Mouse (Mus musculus): ENCODE data around the gene Psmd3. TPM values are rescaled to one million over a fixed set of nuclear protein-coding genes. Genes with fewer than 3 reads are reported as not detected.
"Not testable (repeated sequence)": the region's sequence is repeated elsewhere in the genome, so short reads cannot be mapped to it uniquely, and the experiment has no call there.

Psmd3 gene
- polyA plus RNA-seq, 1 experiment from 2014 or later = 149 TPM

DNA sequence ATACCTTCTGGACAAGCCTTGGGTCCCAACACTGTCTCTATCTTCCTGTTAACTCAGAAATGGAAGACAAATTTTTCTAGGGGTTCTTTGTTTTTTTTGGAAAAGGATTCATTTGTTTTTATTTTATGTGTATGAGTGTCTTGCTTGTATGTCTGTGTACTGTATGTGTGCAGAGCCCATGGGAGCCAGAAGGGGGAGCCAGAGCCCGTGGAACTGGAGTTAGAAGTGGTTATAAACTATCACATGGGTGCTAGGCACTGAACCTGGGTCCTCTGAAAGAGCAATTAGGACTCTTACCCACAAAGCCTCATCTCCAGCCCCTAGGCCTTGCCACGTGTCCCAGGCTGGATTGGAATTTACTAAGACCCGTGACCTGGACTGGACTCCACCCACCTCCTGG, 51.7 kb downstream of the Psmd3 start:
- no peak for DNase-seq (ENCODE audit: low spot score)
- Histone ChIP-seq H3K4me1 (replicated peaks; ENCODE audit: control insufficient read depth, insufficient read depth, low read length) (no peaks in the 10 kb centered on the region; the same call in 1 of the 2 replicates), H3K4me3 (ENCODE audit: low read depth, low read length) (no peak overlapping the region), H3K9ac (ENCODE audit: low read length) (no peak overlapping the region), H3K27ac (ENCODE audit: low read depth) (no peak overlapping the region), H3K36me3 (ENCODE audit: control insufficient read depth, insufficient read depth, low read length) (no peaks in the 10 kb centered on the region), H3K27me3 (replicated peaks; ENCODE audit: control insufficient read depth, insufficient read depth, low read length) (no peaks in the 10 kb centered on the region), H3K4me2 (ENCODE audit: low read length) (no peak overlapping the region), H3K9me3 (ENCODE audit: control insufficient read depth, low read length) (0 out of 2 replicates have a peak, but pooled peaks cover 3% of the 10 kb centered on the region)
- WGBS = 77% methylated on average over 3 of the region's 3 CpGs
- ATAC-seq (replicated peaks; ENCODE audit: low FRiP score, low TSS enrichment, low read depth) = no peak

DNA sequence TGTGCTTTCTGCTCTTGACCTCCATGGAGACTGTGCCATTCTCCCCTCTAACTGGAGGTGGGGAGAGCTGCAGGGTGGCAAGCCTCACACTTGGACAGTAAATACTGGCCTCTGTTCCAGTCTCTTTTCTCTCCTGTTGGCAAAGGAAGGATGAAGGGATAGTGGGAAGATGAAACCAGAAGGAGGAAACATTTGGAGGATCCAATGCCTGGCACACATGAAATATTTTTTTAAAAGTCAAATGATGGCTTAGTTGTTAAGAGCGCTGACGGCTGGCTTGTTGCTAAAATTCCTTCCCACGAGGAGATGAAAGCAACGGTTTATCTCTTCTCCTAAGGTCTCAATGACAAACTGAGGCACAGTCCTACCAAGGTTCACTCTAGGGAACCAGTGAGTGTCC, 52.8 kb downstream of the Psmd3 start:
- H3K4me2 ChIP-seq (ENCODE audit: low read length) = no peak overlapping the region
- WGBS = 93% methylated on average over 4 of the region's 4 CpGs
- 0 out of 2 replicates have a peak, but pooled peaks cover 3% of the 10 kb centered on the region for H3K9me3 ChIP-seq (ENCODE audit: control insufficient read depth, low read length)
- no peak overlapping the region for H3K27ac ChIP-seq (ENCODE audit: low read depth)
- no peak for DNase-seq (ENCODE audit: low spot score)
- no peak overlapping the region for H3K4me3 ChIP-seq (ENCODE audit: low read depth, low read length)
- H3K27me3 ChIP-seq (replicated peaks; ENCODE audit: control insufficient read depth, insufficient read depth, low read length) = no peaks in the 10 kb centered on the region
- ATAC-seq (replicated peaks; ENCODE audit: low FRiP score, low TSS enrichment, low read depth) = no peak
- H3K9ac ChIP-seq (ENCODE audit: low read length) = no peak overlapping the region
- H3K4me1 ChIP-seq (replicated peaks; ENCODE audit: control insufficient read depth, insufficient read depth, low read length) = peaks cover 6% of the 10 kb centered on the region
- no peaks in the 10 kb centered on the region for H3K36me3 ChIP-seq (ENCODE audit: control insufficient read depth, insufficient read depth, low read length)

GRCm38 (mm10) chr11:98736176-98736575, 53.8 kb downstream of the Psmd3 start:
- H3K36me3 ChIP-seq (ENCODE audit: control insufficient read depth, insufficient read depth, low read length) = no peaks in the 10 kb centered on the region
- 93% methylated on average over 1 of the region's 1 CpGs for WGBS
- no peak overlapping the region for H3K4me2 ChIP-seq (ENCODE audit: low read length)
- H3K27me3 ChIP-seq (replicated peaks; ENCODE audit: control insufficient read depth, insufficient read depth, low read length) = no peaks in the 10 kb centered on the region
- H3K9ac ChIP-seq (ENCODE audit: low read length) = no peak overlapping the region
- ATAC-seq (replicated peaks; ENCODE audit: low FRiP score, low TSS enrichment, low read depth) (no peak), DNase-seq (ENCODE audit: low spot score) (no peak)
- peaks cover 12% of the 10 kb centered on the region for H3K4me1 ChIP-seq (replicated peaks; ENCODE audit: control insufficient read depth, insufficient read depth, low read length)
- H3K4me3 ChIP-seq (ENCODE audit: low read depth, low read length) = no peak overlapping the region
- H3K9me3 ChIP-seq (ENCODE audit: control insufficient read depth, low read length) = 0 out of 2 replicates have a peak, but pooled peaks cover 3% of the 10 kb centered on the region
- no peak overlapping the region for H3K27ac ChIP-seq (ENCODE audit: low read depth)

DNA sequence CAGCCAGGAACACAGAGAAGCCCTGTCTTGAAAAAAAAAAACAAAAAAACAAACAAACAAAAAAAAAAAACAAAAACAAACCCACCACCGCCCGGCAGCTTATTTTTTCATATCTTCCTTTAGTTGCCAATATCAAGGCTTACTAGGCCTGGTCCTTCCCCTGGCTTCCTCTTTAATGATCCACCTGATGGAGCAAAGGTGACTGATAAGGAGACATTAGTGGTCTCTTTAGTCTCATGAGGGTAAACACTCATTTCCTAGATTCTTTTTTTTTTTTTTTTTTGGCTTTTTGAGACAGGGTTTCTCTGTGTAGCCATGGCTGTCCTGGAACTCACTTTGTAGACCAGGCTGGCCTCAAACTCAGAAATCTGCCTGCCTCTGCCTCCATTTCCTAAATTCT, 54.9 kb downstream of the Psmd3 start:
- H3K9me3 ChIP-seq (ENCODE audit: control insufficient read depth, low read length); H3K9ac ChIP-seq (ENCODE audit: low read length); H3K27me3 ChIP-seq (replicated peaks; ENCODE audit: control insufficient read depth, insufficient read depth, low read length); H3K4me2 ChIP-seq (ENCODE audit: low read length); DNase-seq (ENCODE audit: low spot score); H3K27ac ChIP-seq (ENCODE audit: low read depth); ATAC-seq (replicated peaks; ENCODE audit: low FRiP score, low TSS enrichment, low read depth); H3K36me3 ChIP-seq (ENCODE audit: control insufficient read depth, insufficient read depth, low read length); H3K4me3 ChIP-seq (ENCODE audit: low read depth, low read length): not testable (repeated sequence)
- peaks cover 13% of the 10 kb centered on the region for H3K4me1 ChIP-seq (replicated peaks; ENCODE audit: control insufficient read depth, insufficient read depth, low read length)
- WGBS = 77% methylated on average over 2 of the region's 2 CpGs

- 54% methylated on average over 4 of the region's 4 CpGs for WGBS
- Histone ChIP-seq H3K9ac (ENCODE audit: low read length) (no peak overlapping the region), H3K4me3 (ENCODE audit: low read depth, low read length) (no peak overlapping the region), H3K4me1 (replicated peaks; ENCODE audit: control insufficient read depth, insufficient read depth, low read length) (peaks cover 21% of the 10 kb centered on the region), H3K9me3 (ENCODE audit: control insufficient read depth, low read length) (0 out of 2 replicates have a peak, but pooled peaks cover 3% of the 10 kb centered on the region), H3K4me2 (ENCODE audit: low read length) (no peak overlapping the region), H3K27me3 (replicated peaks; ENCODE audit: control insufficient read depth, insufficient read depth, low read length) (no peaks in the 10 kb centered on the region), H3K36me3 (ENCODE audit: control insufficient read depth, insufficient read depth, low read length) (no peaks in the 10 kb centered on the region), H3K27ac (ENCODE audit: low read depth) (no peak overlapping the region)
- DNase-seq (ENCODE audit: low spot score) (no peak), ATAC-seq (replicated peaks; ENCODE audit: low FRiP score, low TSS enrichment, low read depth) (no peak)
Measured at GRCm38 (mm10) chr11:98738428-98738911, 56.1 kb downstream of the Psmd3 start.

DNA sequence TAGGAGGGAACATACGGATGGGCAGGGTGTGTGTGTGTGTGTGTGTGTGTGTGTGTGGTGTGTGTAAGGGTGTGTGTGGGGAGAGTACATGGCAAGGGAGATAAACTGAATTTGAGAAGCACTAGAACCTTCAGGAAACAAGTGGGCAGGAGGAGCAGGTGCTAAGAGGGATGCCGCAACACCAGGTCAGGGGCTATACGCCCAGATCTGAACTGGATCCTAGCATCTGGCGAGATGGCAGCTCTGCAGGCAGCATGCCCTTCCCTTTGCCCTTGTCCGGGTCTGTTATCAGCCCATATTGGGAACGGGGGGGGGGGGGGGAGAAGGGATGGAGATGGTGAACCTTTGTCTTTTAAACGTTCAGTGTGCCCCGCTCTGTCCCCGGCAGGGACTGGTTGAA, 56.6 kb downstream of the Psmd3 start:
- ATAC-seq (replicated peaks; ENCODE audit: low FRiP score, low TSS enrichment, low read depth) = no peak
- H3K9ac ChIP-seq (ENCODE audit: low read length) = no peak overlapping the region
- no peak overlapping the region for H3K27ac ChIP-seq (ENCODE audit: low read depth)
- no peak for DNase-seq (ENCODE audit: low spot score)
- H3K4me1 ChIP-seq (replicated peaks; ENCODE audit: control insufficient read depth, insufficient read depth, low read length) = peaks cover 25% of the 10 kb centered on the region
- H3K36me3 ChIP-seq (ENCODE audit: control insufficient read depth, insufficient read depth, low read length) = no peaks in the 10 kb centered on the region
- WGBS = 70% methylated on average over 9 of the region's 9 CpGs
- 0 out of 2 replicates have a peak, but pooled peaks cover 3% of the 10 kb centered on the region for H3K9me3 ChIP-seq (ENCODE audit: control insufficient read depth, low read length)
- no peak overlapping the region for H3K4me2 ChIP-seq (ENCODE audit: low read length)
- H3K27me3 ChIP-seq (replicated peaks; ENCODE audit: control insufficient read depth, insufficient read depth, low read length) = no peaks in the 10 kb centered on the region
- H3K4me3 ChIP-seq (ENCODE audit: low read depth, low read length) = no peak overlapping the region

GRCm38 (mm10) chr11:98740026-98740392, 57.7 kb downstream of the Psmd3 start:
- no peaks in the 10 kb centered on the region for H3K27me3 ChIP-seq (replicated peaks; ENCODE audit: control insufficient read depth, insufficient read depth, low read length)
- no peaks in the 10 kb centered on the region; the same call in 1 of the 2 replicates for H3K36me3 ChIP-seq (ENCODE audit: control insufficient read depth, insufficient read depth, low read length)
- ATAC-seq (replicated peaks; ENCODE audit: low FRiP score, low TSS enrichment, low read depth) = peak; percentile 7; the same call in 1 of the 2 replicates
- H3K27ac ChIP-seq (ENCODE audit: low read depth) = peak overlapping the region; percentile 94
- H3K4me2 ChIP-seq (ENCODE audit: low read length) = peak overlapping the region; percentile 88
- H3K4me1 ChIP-seq (replicated peaks; ENCODE audit: control insufficient read depth, insufficient read depth, low read length) = peaks cover 36% of the 10 kb centered on the region
- H3K4me3 ChIP-seq (ENCODE audit: low read depth, low read length) = peak overlapping the region; percentile 96
- DNase-seq (ENCODE audit: low spot score) = peak; percentile 78
- peak overlapping the region; percentile 94; the same call in 1 of the 2 replicates for H3K9ac ChIP-seq (ENCODE audit: low read length)
- no peaks in the 10 kb centered on the region for H3K9me3 ChIP-seq (ENCODE audit: control insufficient read depth, low read length)
- WGBS = 7% methylated on average over 8 of the region's 8 CpGs

GRCm38 (mm10) chr11:98740393-98741050, 58.2 kb downstream of the Psmd3 start, which contains the start of gene Thra:
Gene Thra (plus strand): TSS chr11:98740638.
- no peaks in the 10 kb centered on the region for H3K27me3 ChIP-seq (replicated peaks; ENCODE audit: control insufficient read depth, insufficient read depth, low read length)
- peak within 1 kb of the TSS; percentile 94 for H3K9ac ChIP-seq (ENCODE audit: low read length)
- peak within 1 kb of the TSS; percentile 96 for H3K4me3 ChIP-seq (ENCODE audit: low read depth, low read length)
- H3K36me3 ChIP-seq (ENCODE audit: control insufficient read depth, insufficient read depth, low read length) = no peaks in the 10 kb centered on the region; the same call in 1 of the 2 replicates
- ATAC-seq (replicated peaks; ENCODE audit: low FRiP score, low TSS enrichment, low read depth) = peak; percentile 71
- H3K4me2 ChIP-seq (ENCODE audit: low read length) = peak within 1 kb of the TSS; percentile 88
- H3K4me1 ChIP-seq (replicated peaks; ENCODE audit: control insufficient read depth, insufficient read depth, low read length) = peaks cover 41% of the 10 kb centered on the region
- no peaks in the 10 kb centered on the region for H3K9me3 ChIP-seq (ENCODE audit: control insufficient read depth, low read length)
- WGBS = under 1% methylated on average over 22 of the region's 22 CpGs
- peak; percentile 87 for DNase-seq (ENCODE audit: low spot score)
- H3K27ac ChIP-seq (ENCODE audit: low read depth) = peak within 1 kb of the TSS; percentile 94

All from intestine, embryonic 14.5 days (tissue).